Mouse (Mus musculus): Measurements from ENCODE around the gene Atg13.
"Not testable (repeated sequence)": the region's sequence is repeated elsewhere in the genome, so short reads cannot be mapped to it uniquely, and the experiment has no call there.

Atg13 gene

GRCm38 (mm10) chr2:91710272-91711234 lies at the start of gene Atg13, which contains the start of gene Harbi1:
Atg13 (minus strand) TSS chr2:91710576.
Harbi1 (plus strand) TSS chr2:91710852.
- DNase-seq (ENCODE audit: low read depth, low spot score): peak; percentile 89

- DNase-seq (ENCODE audit: low read depth, low spot score): no peak
These were observed 39.5 kb upstream of the Atg13 start for GRCm38 (mm10) chr2:91749811-91750261.

GRCm38 (mm10) chr2:91744686-91745085 lies 34.3 kb upstream of the Atg13 start:
- DNase-seq (ENCODE audit: low read depth, low spot score): no peak

- no peak for DNase-seq (ENCODE audit: low read depth, low spot score)
These were observed 29.2 kb upstream of the Atg13 start for GRCm38 (mm10) chr2:91739586-91739985.

GRCm38 (mm10) chr2:91735221-91735620 lies 24.8 kb upstream of the Atg13 start:
- no peak for DNase-seq (ENCODE audit: low read depth, low spot score)

GRCm38 (mm10) chr2:91729971-91730821 lies 19.8 kb upstream of the Atg13 start, which contains the start of gene Ambra1:
Ambra1 (plus strand) TSS chr2:91730134.
- peak; percentile 91 for DNase-seq (ENCODE audit: low read depth, low spot score)

- DNase-seq (ENCODE audit: low read depth, low spot score): no peak
These were observed 19.2 kb upstream of the Atg13 start for GRCm38 (mm10) chr2:91729571-91729970.

GRCm38 (mm10) chr2:91727011-91727410 lies 16.6 kb upstream of the Atg13 start:
- DNase-seq (ENCODE audit: low read depth, low spot score): no peak

GRCm38 (mm10) chr2:91725476-91725875 lies 15.1 kb upstream of the Atg13 start:
- not testable (repeated sequence) for DNase-seq (ENCODE audit: low read depth, low spot score)

- no peak for DNase-seq (ENCODE audit: low read depth, low spot score)
These were observed 14.3 kb upstream of the Atg13 start for GRCm38 (mm10) chr2:91724716-91725115.

GRCm38 (mm10) chr2:91723951-91724350 lies 13.6 kb upstream of the Atg13 start:
- DNase-seq (ENCODE audit: low read depth, low spot score): no peak

- no peak for DNase-seq (ENCODE audit: low read depth, low spot score)
These were observed 13.0 kb upstream of the Atg13 start for GRCm38 (mm10) chr2:91723382-91723781.

- DNase-seq (ENCODE audit: low read depth, low spot score): no peak
These were observed 7.9 kb upstream of the Atg13 start for GRCm38 (mm10) chr2:91718276-91718675.

- no peak for DNase-seq (ENCODE audit: low read depth, low spot score)
These were observed 4.5 kb upstream of the Atg13 start for GRCm38 (mm10) chr2:91714921-91715320.

- DNase-seq (ENCODE audit: low read depth, low spot score): peak; percentile 7
These were observed 1.0 kb upstream of the Atg13 start for GRCm38 (mm10) chr2:91711256-91711925.

GRCm38 (mm10) chr2:91708361-91708760 lies 2.0 kb downstream of the Atg13 start:
- no peak for DNase-seq (ENCODE audit: low read depth, low spot score)

- DNase-seq (ENCODE audit: low read depth, low spot score): no peak
These were observed 3.9 kb downstream of the Atg13 start for GRCm38 (mm10) chr2:91706456-91706855.

GRCm38 (mm10) chr2:91705736-91706135 lies 4.6 kb downstream of the Atg13 start:
- no peak for DNase-seq (ENCODE audit: low read depth, low spot score)

GRCm38 (mm10) chr2:91701366-91701765 lies 9.0 kb downstream of the Atg13 start:
- no peak for DNase-seq (ENCODE audit: low read depth, low spot score)

- DNase-seq (ENCODE audit: low read depth, low spot score): no peak
These were observed 11.2 kb downstream of the Atg13 start for GRCm38 (mm10) chr2:91699225-91699624.

- no peak for DNase-seq (ENCODE audit: low read depth, low spot score)
These were observed 14.2 kb downstream of the Atg13 start for GRCm38 (mm10) chr2:91696225-91696590.

Measured in forelimb bud, embryonic 11.5 days (tissue).